Mouse (Mus musculus): ENCODE results near the gene BC030867.

DNA sequence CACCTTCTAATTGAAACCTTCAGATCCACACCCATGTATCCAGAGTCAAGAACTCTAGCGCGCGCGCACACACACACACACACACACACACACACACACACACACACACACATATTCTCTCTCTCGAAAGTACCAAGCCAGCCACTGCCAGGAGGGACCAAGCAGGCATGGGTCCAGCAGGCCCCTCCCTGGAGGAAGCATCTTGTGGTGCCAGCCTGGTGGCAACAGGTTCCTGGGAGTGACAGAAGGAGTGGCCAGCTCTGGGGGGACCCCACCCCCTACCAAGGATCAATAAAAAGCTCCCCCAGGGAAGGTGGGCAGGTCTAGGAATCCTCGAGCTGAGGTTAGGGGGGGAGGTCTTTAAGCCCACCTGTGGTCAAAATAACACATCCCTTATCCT, 31.3 kb upstream of the BC030867 start:
- TF ChIP-seq CTCF (conservative IDR thresholded peaks at IDR 0.05; ENCODE audit: low read length) = no peak
- no peak for TF ChIP-seq POU5F1 (IDR thresholded peaks at IDR 0.05; ENCODE audit: borderline replicate concordance, low read length)
